Mouse (Mus musculus): ENCODE results near the gene Gatad2b.

- TF ChIP-seq CTCF (IDR thresholded peaks at IDR 0.05; ENCODE audit: control insufficient read depth, insufficient read depth, low read length) (no peak), POLR2A (IDR thresholded peaks at IDR 0.05; ENCODE audit: borderline replicate concordance, control insufficient read depth, low read depth, low read length) (no peak)
These were observed 12.8 kb downstream of the Gatad2b start for GRCm38 (mm10) chr3:90305801-90306200.

All from bone marrow, adult 2 months (tissue).